Mouse (Mus musculus) spleen, adult 2 months (tissue): ENCODE results near the gene Gm17304.

Source experiments
- CTCF ChIP-seq: fragments of 200-500 bp; IDR thresholded peaks from 2 replicates; pipeline ENCODE4 v1.5.1; 2011; ENCODE audit warnings: mild to moderate bottlenecking, inconsistent platforms; ENCODE audit not compliant: insufficient read depth, insufficient read length, insufficient replicate concordance; ENCODE audit errors: extremely low read depth
- POLR2A ChIP-seq: fragments of 200-500 bp; IDR thresholded peaks from 2 replicates; pipeline ENCODE4 v1.6.1; 2011; ENCODE audit warnings: low read depth, low read length, inconsistent platforms

DNA sequence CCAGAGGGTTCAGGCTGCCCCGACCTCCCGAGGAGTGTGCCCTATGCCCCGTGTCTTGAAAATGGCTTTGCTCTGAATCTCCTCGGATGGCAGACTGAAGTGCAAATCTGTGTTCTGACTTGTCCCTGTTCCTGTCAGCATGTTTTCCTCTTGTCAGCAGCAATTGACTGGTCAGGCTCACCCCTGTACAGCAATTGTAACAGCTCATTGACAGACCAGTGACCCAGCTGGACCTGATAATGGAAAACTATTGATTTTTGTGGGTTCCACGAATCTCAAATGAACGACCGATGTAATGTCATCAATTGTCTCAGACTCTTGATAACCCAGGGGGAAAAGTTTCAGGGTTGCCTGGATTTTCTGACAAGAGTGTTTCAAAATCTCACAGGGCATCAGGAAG, 28.0 kb upstream of the Gm17304 start:
- no peak for TF ChIP-seq CTCF
- no peak for TF ChIP-seq POLR2A
